Mouse (Mus musculus): ENCODE results near the gene Nfatc2. TPM values are rescaled to one million over a fixed set of nuclear protein-coding genes. Genes with fewer than 3 reads are reported as not detected.

Gene Nfatc2
- total RNA-seq, 2 experiments from 2014 or later = 3.2 to 14.1 TPM

GRCm38 (mm10) chr2:168609653-168610248 lies 8.3 kb upstream of the Nfatc2 start:
- ATAC-seq (ENCODE audit: poor library complexity, severe bottlenecking) = no peak

GRCm38 (mm10) chr2:168608125-168608564 lies 6.7 kb upstream of the Nfatc2 start:
- no peak for ATAC-seq (ENCODE audit: poor library complexity, severe bottlenecking)

GRCm38 (mm10) chr2:168604655-168605070 lies 3.2 kb upstream of the Nfatc2 start:
- ATAC-seq (ENCODE audit: poor library complexity, severe bottlenecking) = no peak

DNA sequence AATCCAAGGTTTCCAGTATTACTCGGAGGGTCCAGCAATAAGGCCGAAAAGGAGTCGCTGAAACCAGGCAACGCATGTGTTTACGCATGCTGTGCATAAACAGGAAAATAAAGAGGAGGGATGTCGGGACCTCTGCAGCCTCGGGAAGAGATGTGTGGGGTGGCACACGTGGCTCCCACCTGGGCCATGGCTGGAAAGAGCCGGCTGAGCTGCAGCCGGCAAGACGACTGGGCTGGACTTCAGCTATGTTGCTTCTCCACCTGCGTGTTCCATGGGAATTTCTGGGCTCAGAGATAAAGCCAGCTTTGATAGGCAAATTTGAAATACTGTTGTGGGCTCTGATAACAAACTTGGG lies 907 bp upstream of the Nfatc2 start:
- ATAC-seq (ENCODE audit: poor library complexity, severe bottlenecking) = no peak

DNA sequence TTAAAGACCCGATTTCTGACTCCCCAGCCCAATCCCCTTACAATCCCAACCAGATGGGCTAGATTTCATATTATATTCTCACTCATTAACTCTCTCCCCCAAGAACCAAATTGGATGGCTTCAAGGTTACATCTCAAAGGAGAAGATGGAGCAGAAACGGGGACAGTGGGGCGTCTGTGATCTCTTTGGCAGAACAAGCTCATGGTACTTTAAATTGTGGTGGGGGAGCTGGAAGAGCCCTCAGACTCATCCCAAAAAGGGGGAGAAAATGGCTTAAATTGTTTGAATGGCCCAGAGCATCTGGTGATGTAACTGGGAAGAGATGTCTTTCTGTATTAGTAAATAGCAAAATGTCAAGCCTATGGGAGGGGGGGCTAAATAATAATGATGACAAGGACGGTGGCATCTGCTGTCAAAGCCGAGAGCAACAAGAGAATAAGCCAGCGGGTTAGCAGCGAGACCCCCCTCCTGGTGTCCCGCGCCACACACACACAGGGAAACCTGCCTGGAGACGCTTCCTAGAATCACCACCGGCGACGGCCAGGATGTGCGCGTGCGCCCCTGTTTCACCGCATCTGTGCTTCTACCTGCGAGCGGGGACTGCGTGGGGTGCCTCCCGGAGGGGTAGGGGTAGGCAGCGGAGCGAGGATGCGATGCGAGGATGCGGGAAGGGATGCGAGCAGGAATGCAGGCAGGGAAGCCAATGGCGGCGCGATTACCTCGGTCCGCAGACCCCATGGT lies 537 bp downstream of the Nfatc2 start:
- ATAC-seq (ENCODE audit: poor library complexity, severe bottlenecking) = no peak

- no peak for ATAC-seq (ENCODE audit: poor library complexity, severe bottlenecking)
Measured at GRCm38 (mm10) chr2:168595693-168596092, 5.8 kb downstream of the Nfatc2 start.

DNA sequence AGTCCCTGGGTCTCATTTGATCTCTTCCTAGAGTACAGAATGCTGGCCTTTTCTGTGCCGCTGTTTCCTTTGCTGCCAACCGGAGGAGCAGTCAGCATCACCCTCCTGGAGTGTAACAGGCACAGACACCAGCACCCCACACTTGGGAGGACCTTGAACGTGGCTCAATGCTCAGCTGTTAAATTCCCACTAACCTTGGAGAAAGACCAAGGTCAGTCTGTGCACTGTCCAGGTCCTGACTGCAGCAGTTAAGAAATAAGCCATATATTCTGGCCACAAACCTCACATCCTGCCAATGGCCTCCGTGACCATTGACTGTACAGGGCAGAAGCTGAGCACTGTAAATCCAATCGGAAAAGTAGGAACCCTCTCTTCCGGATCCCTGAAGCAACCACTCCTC lies 7.8 kb downstream of the Nfatc2 start:
- ATAC-seq (ENCODE audit: poor library complexity, severe bottlenecking) = no peak

- no peak for ATAC-seq (ENCODE audit: poor library complexity, severe bottlenecking)
Measured at GRCm38 (mm10) chr2:168593004-168593403, 8.5 kb downstream of the Nfatc2 start.

DNA sequence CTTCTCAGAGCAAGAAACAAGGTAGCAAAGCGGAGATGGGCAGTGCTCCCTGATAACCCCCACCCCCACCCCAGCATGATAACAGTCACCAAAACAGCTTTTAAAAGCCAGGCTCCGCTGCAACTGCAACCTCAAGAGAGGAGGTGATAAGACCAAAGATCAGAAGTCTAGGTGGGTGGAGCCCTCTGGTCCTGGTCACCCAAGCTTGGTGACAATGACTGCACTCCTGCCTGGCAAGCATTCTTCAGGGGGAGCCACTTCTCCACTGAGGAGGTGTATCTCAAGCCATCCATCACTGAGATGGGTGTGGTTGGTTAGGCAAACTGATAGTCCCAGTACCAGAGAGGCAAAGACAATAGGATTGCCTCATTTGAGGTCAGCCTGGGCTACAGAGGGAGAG lies 10.4 kb downstream of the Nfatc2 start:
- ATAC-seq (ENCODE audit: poor library complexity, severe bottlenecking) = peak; percentile 12; the same call in 1 of the 2 replicates

- ATAC-seq (ENCODE audit: poor library complexity, severe bottlenecking) = peak; percentile 59
Measured at GRCm38 (mm10) chr2:168590556-168590955, 10.9 kb downstream of the Nfatc2 start.

DNA sequence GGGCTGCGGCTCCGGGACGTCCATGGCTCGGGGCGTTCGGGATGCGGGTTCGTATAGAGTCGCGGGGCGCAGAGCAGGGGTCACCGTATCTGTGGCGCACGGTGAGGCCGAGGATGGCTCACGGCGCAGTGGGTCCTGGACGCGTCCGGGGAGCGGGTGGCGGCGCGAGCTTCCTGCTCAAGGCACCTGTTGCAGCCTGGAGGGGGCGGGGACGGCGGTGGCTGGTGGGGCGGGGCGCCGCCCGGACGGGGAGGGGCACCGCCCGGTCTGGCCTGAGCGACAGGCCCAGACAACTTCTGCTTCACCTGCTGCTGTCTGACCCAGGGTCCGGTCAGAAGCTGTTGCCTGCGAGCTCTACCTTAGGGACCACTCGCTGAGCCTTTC lies 11.3 kb downstream of the Nfatc2 start:
- peak; percentile 81 for ATAC-seq (ENCODE audit: poor library complexity, severe bottlenecking)

DNA sequence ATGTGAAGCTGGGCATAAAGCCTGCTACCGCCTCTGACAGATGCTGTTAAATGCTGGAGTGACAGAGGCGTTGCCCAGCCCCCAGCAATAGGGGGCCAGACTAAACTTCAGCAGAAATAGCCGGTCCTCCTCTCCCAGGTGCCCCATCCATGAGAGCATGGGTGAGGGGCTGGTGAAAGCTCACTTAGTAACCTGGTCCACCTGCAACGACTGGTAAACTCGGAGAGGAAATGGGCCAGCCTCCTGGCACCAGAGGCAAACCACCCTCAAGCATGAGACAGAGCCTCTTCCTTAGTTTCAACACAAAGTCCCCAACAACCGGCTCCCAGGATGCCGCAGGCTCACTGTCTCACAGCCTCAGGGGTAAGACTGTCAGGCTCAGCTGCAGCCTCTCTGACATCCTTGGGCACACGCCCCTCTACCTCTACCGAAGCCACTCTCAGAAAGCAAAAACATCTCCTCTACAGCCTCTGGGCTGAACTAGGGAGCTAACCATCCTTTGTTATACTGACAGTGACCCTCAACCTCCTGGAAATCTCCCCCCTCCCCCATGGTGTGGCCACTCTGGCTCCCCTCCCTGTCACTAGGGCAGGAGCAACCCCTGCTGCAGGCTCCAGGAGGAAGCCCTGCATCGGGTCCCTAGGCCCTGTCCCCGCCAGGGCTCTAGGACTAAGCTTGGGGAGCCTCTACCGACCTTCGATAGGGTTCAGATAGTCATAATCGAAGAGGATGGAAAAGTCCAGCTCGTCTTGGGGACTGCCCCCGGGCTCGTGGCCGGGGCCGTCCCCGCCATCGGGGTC lies 11.9 kb downstream of the Nfatc2 start:
- peak; percentile 13; the same call in 1 of the 2 replicates for ATAC-seq (ENCODE audit: poor library complexity, severe bottlenecking)

- ATAC-seq (ENCODE audit: poor library complexity, severe bottlenecking) = no peak
Measured at GRCm38 (mm10) chr2:168588591-168589367, 12.7 kb downstream of the Nfatc2 start.

GRCm38 (mm10) chr2:168587159-168587558 lies 14.3 kb downstream of the Nfatc2 start:
- no peak for ATAC-seq (ENCODE audit: poor library complexity, severe bottlenecking)

- ATAC-seq (ENCODE audit: poor library complexity, severe bottlenecking) = no peak
Measured at GRCm38 (mm10) chr2:168586512-168586911, 14.9 kb downstream of the Nfatc2 start.

DNA sequence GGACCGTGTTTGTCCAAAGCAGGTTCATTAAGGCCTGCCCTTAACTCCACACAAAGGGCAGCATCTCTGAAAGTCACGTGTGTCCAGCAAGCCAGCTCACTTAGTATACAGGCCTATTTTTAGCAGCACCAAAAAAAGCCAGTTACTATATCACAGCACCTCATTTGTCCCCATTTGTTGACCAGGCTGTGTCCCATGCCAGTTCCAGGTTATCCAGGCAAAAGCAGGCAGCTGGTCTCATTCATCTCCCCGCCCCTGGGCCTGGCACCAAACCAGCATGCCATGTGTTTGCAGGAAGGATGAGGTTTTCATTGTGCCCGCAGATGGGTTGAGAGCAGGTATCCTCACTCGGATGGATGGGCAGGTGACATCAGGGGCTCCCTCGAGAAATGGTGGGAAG lies 16.6 kb downstream of the Nfatc2 start:
- ATAC-seq (ENCODE audit: poor library complexity, severe bottlenecking) = no peak

- no peak for ATAC-seq (ENCODE audit: poor library complexity, severe bottlenecking)
Measured at GRCm38 (mm10) chr2:168584408-168584807, 17.0 kb downstream of the Nfatc2 start.

- ATAC-seq (ENCODE audit: poor library complexity, severe bottlenecking) = peak; percentile 80
Measured at GRCm38 (mm10) chr2:168583084-168583483, 18.4 kb downstream of the Nfatc2 start.

GRCm38 (mm10) chr2:168581207-168581854 lies 20.1 kb downstream of the Nfatc2 start:
- ATAC-seq (ENCODE audit: poor library complexity, severe bottlenecking) = 0 out of 2 replicates have a peak, but pooled peaks have one; percentile 17

- no peak for ATAC-seq (ENCODE audit: poor library complexity, severe bottlenecking)
Measured at GRCm38 (mm10) chr2:168580295-168580915, 21.1 kb downstream of the Nfatc2 start.

Measured in megakaryocyte, adult 5-6 weeks (primary cell).